Mouse (Mus musculus) hindbrain, postnatal 0 days (tissue): ENCODE measurements at regions not wholly inside any gene's neighbourhood (a gene's known extent, or its start where the extent isn't known, plus 50 kb on each side); places are given as distances from the start of the nearest gene placed in this dataset.

Experiments used
- ATAC-seq: fragments of 200-750 bp; cut with Nextera tagmentation; 2 replicates; pipeline ENCODE4 v1.8.0; 2017; ENCODE audit warnings: mild to moderate bottlenecking, moderate TSS enrichment, moderate library complexity
- DNase-seq: peaks from one replicate; pipeline ENCODE4 v3.0.0-alpha.2; 2015; ENCODE audit warnings: low spot score
- H3K27ac ChIP-seq: fragments of 300-500 bp; sonication (generic); 2 replicates; pipeline ENCODE4 v1.5.1; 2014; ENCODE audit warnings: mild to moderate bottlenecking
- H3K27me3 ChIP-seq: fragments of 300-500 bp; sonication (generic); 2 replicates; pipeline ENCODE4 v1.6.1; 2014; ENCODE audit warnings: low read length, mixed read lengths; ENCODE audit not compliant: insufficient read depth
- H3K36me3 ChIP-seq: fragments of 300-500 bp; sonication (generic); 2 replicates; pipeline ENCODE4 v1.6.1; 2014; ENCODE audit warnings: low read length, mixed read lengths; ENCODE audit not compliant: insufficient read depth
- H3K4me1 ChIP-seq: fragments of 300-500 bp; sonication (generic); 2 replicates; pipeline ENCODE4 v1.6.1; 2014; ENCODE audit warnings: antibody characterized with exemption, low read length, mixed read lengths; ENCODE audit not compliant: insufficient read depth
- H3K4me2 ChIP-seq: fragments of 300-500 bp; sonication (generic); 2 replicates; pipeline ENCODE4 v1.6.1; 2014; ENCODE audit warnings: low read depth, mild to moderate bottlenecking, low read length, moderate library complexity, mixed read lengths
- H3K4me3 ChIP-seq: fragments of 300-500 bp; sonication (generic); 2 replicates; pipeline ENCODE4 v1.5.1; 2014; ENCODE audit warnings: low read length
- H3K9ac ChIP-seq: fragments of 300-500 bp; sonication (generic); replicated peaks from 2 replicates; pipeline ENCODE4 v1.6.1; 2014; ENCODE audit warnings: mild to moderate bottlenecking, low read length, moderate library complexity, mixed read lengths
- H3K9me3 ChIP-seq: fragments of 300-500 bp; sonication (generic); 2 replicates; pipeline ENCODE4 v1.6.1; 2016; ENCODE audit warnings: low read length, mixed read lengths
- CTCF ChIP-seq: IDR thresholded peaks from 2 replicates; pipeline ENCODE4 v1.5.1; 2016; ENCODE audit warnings: antibody characterized with exemption, control low read depth, low read depth
- WGBS: fragments of 180-500 bp; shearing (Covaris S2); extraction: QIAGEN DNeasy Blood & Tissue Kit; methylation state at CpG from one replicate; pipeline ENCODE4 v1.1.7; 2014; 5-methylcytosine and 5-hydroxymethylcytosine counted together

DNA sequence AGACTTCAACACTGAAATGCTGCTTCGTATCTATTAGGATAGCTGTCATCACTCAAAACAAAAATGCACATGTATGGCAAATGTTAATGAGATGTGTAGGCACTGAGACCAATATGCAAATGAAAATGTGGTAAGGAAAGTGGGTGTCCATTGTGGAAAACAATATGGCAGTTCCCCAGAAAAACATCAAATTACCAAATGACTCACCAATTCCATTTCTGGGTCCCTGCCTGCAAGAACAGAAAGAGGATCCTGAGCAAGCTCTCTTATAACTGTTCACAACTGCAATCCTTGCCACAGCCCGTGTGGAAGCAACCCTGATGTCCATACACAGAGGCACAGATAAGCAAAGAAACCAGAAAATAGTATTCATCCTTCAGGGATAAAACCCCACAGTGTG, 442.0 kb downstream of the Defb40 start:
- no peak for TF ChIP-seq CTCF
- ATAC-seq (no peak), DNase-seq (no peak)
- Histone ChIP-seq H3K27ac (no peak overlapping the region), H3K4me1 (no peaks in the 10 kb centered on the region), H3K9ac (no peak overlapping the region), H3K4me2 (no peak overlapping the region), H3K36me3 (no peaks in the 10 kb centered on the region), H3K4me3 (no peak overlapping the region), H3K9me3 (no peaks in the 10 kb centered on the region), H3K27me3 (no peaks in the 10 kb centered on the region)
- WGBS: 80% methylated on average over 2 of the region's 2 CpGs

DNA sequence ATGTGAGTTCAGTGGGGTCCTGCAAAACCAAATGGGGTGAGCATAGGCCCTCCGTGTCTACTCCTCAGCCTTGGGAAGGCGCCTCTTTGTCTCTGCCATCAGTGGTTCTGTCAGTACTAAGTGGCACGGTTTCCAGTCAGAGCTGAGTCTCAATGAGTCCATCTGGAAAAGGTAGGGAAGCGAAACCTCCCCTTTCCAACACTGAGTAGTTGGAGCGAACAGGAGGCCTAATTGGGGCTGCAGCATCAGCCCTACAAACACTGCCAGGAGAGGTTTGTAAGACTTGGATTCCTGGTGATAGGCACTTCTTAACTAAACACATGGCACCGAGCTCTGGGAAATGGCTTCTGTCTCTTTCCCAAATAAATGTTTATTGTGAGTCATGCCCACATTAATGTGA, 449.9 kb downstream of the Defb40 start:
- Histone ChIP-seq H3K4me1 (no peaks in the 10 kb centered on the region), H3K36me3 (no peaks in the 10 kb centered on the region), H3K27me3 (no peaks in the 10 kb centered on the region), H3K9me3 (no peaks in the 10 kb centered on the region), H3K4me2 (no peak overlapping the region), H3K4me3 (no peak overlapping the region), H3K27ac (no peak overlapping the region), H3K9ac (no peak overlapping the region)
- ATAC-seq (no peak), DNase-seq (no peak)
- TF ChIP-seq CTCF: no peak
- WGBS: 80% methylated on average over 6 of the region's 6 CpGs

DNA sequence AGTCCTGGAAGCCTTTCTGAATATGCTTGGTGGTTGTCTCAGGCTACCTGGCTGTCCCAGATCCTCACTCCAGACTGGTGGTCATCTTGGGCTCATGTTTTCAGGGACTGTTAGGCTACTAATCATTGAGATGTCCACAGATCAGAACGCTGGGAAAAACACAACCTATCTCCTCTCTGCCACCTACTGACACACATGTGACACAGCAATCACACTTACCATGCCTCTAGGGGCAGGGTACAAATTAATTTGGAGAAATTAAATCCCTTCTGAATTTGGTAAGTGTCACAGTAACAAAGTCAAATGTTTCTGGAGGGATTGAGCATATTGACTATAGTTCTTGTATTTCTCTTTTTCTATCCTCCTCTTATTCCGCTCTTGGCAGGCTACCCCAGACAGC, 465.6 kb downstream of the Defb40 start:
- H3K27ac ChIP-seq: no peak overlapping the region
- 69% methylated on average over 2 of the region's 2 CpGs for WGBS
- ATAC-seq (no peak), DNase-seq (no peak)
- no peak overlapping the region for H3K9ac ChIP-seq
- TF ChIP-seq CTCF: peak; percentile 18; the same call in 1 of the 2 replicates
- no peaks in the 10 kb centered on the region for H3K4me1 ChIP-seq
- no peak overlapping the region for H3K4me2 ChIP-seq
- no peaks in the 10 kb centered on the region for H3K9me3 ChIP-seq
- H3K27me3 ChIP-seq: no peaks in the 10 kb centered on the region
- H3K4me3 ChIP-seq: no peak overlapping the region
- H3K36me3 ChIP-seq: no peaks in the 10 kb centered on the region

DNA sequence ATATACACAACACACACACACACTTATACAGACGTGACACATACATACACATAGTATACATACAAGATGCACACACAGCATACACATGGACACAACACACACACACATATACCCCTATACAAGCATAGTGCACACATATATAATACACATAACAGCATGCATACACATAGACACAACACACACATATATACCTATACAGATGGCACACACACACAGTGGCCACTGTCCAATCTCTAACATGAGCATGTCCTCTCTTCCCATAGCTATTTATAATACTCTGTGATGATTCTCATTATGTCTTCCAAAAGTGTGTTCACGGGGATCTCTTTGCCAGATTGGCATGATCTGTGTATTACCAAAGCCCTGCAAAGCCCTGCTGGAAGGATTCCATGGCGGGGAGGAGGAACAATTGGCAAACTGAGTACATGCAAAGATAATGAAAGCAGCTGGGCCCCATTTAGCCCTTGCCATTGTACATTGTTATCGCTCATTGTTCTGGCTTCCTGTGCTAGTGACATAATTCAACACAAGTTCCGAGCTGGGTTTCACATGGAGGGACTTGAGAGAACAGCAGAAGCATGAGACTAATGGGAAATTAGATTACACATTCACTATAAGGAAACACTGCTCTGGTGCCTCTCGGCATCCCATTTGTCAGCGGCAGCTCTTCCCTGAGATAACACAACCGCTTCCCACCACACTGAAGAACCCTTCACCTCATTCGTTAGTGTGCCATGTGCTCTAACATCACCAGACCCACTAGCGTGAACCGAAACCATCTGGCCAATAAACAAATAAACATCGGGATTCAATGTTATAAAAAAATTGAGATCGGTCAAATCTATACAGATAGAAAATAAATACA, 471.7 kb downstream of the Defb40 start:
- Histone ChIP-seq H3K27me3 (no peaks in the 10 kb centered on the region), H3K27ac (no peak overlapping the region), H3K4me1 (no peaks in the 10 kb centered on the region), H3K4me3 (no peak overlapping the region), H3K36me3 (no peaks in the 10 kb centered on the region), H3K9me3 (no peaks in the 10 kb centered on the region), H3K4me2 (no peak overlapping the region), H3K9ac (no peak overlapping the region)
- no peak for TF ChIP-seq CTCF
- DNase-seq (peak; percentile 43), ATAC-seq (peak; percentile 24; the same call in 1 of the 2 replicates)
- 68% methylated on average over 13 of the region's 13 CpGs for WGBS

DNA sequence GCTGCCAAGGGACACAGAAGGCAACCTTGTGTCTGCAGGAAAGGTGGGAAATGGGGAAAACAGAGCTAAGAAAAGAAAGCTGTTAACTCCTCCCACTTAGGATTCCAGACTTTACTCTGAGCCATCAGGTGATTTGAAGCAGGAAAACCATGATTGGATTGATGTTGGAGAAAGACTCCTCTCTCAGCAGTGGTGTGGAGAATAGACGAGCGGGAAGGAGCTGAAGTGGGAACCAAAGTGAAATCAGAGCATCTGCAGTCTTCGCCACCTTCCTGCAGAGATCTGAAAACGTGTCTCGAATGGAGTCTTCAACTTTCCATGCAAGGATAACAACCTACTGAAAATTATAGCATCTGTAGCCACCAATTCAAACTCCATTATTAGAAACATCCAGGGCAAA, 487.4 kb downstream of the Defb40 start:
- Histone ChIP-seq H3K9me3 (no peaks in the 10 kb centered on the region), H3K27me3 (no peaks in the 10 kb centered on the region), H3K9ac (no peak overlapping the region), H3K4me1 (no peaks in the 10 kb centered on the region), H3K4me3 (no peak overlapping the region), H3K36me3 (no peaks in the 10 kb centered on the region), H3K27ac (no peak overlapping the region), H3K4me2 (no peak overlapping the region)
- no peak for TF ChIP-seq CTCF
- DNase-seq: no peak
- no peak for ATAC-seq
- WGBS: 85% methylated on average over 5 of the region's 5 CpGs

DNA sequence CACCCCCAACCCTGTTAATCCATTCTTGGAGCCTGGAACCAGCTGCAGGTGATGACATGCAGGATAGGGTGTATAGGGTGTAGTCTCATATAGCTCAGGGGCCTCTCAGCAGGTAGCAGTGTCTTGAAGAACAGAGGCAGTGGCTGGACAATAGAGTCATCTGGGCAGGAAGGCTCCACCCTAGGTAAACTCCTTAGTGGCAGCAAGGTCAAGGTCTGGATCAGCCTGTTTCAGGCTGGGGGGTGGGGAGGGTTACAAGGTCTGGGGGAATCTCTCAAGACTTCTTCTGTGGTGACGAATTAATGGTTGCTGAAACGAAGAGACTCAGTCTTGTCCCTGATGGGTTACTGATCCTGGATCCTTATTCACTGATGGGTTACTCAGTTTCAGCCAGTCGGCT, 498.0 kb downstream of the Defb40 start:
- no peak overlapping the region for H3K4me2 ChIP-seq
- TF ChIP-seq CTCF: no peak
- H3K4me3 ChIP-seq: no peak overlapping the region
- ATAC-seq (no peak), DNase-seq (no peak)
- no peaks in the 10 kb centered on the region for H3K36me3 ChIP-seq
- no peaks in the 10 kb centered on the region for H3K4me1 ChIP-seq
- no peaks in the 10 kb centered on the region for H3K27me3 ChIP-seq
- 93% methylated on average over 3 of the region's 3 CpGs for WGBS
- H3K9me3 ChIP-seq: no peaks in the 10 kb centered on the region
- H3K27ac ChIP-seq: no peak overlapping the region
- no peak overlapping the region for H3K9ac ChIP-seq

DNA sequence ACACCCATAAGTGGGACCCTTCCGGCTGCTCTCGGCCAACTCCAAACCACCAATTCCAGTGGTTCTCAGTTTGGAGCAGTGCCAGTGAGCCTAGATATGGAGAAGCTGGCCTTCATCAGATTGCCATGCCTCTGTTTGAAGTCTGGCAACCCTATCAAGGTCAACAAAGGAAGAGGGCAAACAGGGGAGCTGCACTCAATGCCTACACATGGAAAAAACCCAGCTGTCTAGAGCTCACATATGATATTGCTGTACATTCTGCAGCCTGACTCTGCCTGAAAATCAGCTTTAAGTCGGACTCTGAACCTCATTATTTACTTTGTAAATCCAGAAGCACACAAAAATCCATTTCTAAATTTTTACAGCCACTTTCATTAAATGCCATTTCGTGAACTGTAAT, 499.9 kb downstream of the Defb40 start:
- H3K9me3 ChIP-seq: no peaks in the 10 kb centered on the region
- 86% methylated on average over 4 of the region's 4 CpGs for WGBS
- ATAC-seq (no peak), DNase-seq (no peak)
- no peaks in the 10 kb centered on the region for H3K36me3 ChIP-seq
- no peak overlapping the region for H3K4me2 ChIP-seq
- no peaks in the 10 kb centered on the region for H3K27me3 ChIP-seq
- H3K4me3 ChIP-seq: no peak overlapping the region
- no peak overlapping the region for H3K27ac ChIP-seq
- no peak overlapping the region for H3K9ac ChIP-seq
- no peak for TF ChIP-seq CTCF
- no peaks in the 10 kb centered on the region for H3K4me1 ChIP-seq
